ENCODE assay signal across 15 mouse cellular contexts in genomic region chr1:117650236-117650635, GRCm38 (mm10). TPM values are rescaled to one million over a fixed set of nuclear protein-coding genes. Genes with fewer than 3 reads are reported as not detected.
DNase-seq lines count a peak whose midpoint lies in the region.
"Not testable (repeated sequence)": the region's sequence is repeated elsewhere in the genome, so short reads cannot be mapped to it uniquely, and the experiment has no call there.
"Had no signal": no experiment of that assay in that cellular context is flagged by ENCODE, and none has a peak within 500 bp of the region (broad histone marks: within the 10 kb centered on the region; RNA-seq: fewer than 3 reads in every experiment).

No protein-coding gene starts in this region.

- DNase-seq in ES-CJ7 (ENCODE audit: low read depth, low spot score) (peak; percentile 74), ES-E14 (ENCODE audit: low read depth, low spot score) (peak; percentile 22), R1 (ENCODE audit: low read depth, low spot score) (peak; percentile 90), ZHBTc4 (ENCODE audit: low read depth, low spot score) (peak; percentile 71)

- not testable (repeated sequence) for H3K4me3 ChIP-seq in ES-E14 (ENCODE audit: insufficient read depth in 1 of 2, low read depth in 1 of 2, low read length in 2 of 2, poor library complexity in 1 of 2, severe bottlenecking in 1 of 2)

- not testable (repeated sequence) for H3K9ac ChIP-seq in ES-E14 (ENCODE audit: insufficient read depth, low read depth, low read length, poor library complexity, severe bottlenecking)

- H3K36me3 ChIP-seq in ES-E14 (ENCODE audit: control insufficient read depth, insufficient read depth, low read length, poor library complexity, severe bottlenecking): not testable (repeated sequence)

- not testable (repeated sequence) for H3K4me1 ChIP-seq in ES-E14 (ENCODE audit: control insufficient read depth in 2 of 2, insufficient read depth in 2 of 2, low read length in 2 of 2, poor library complexity in 1 of 2)

- H3K27ac ChIP-seq in ES-E14 (ENCODE audit: insufficient read depth, low read depth, low read length, poor library complexity, severe bottlenecking): not testable (repeated sequence)

- in situ Hi-C loops in ES-E14 (cut with MboI; ENCODE audit: low sequenced_read_pairs in 2 of 2, unreplicated experiment in 2 of 2): not testable (repeated sequence)

- not testable (repeated sequence) for H3K9me3 ChIP-seq in ES-E14 (ENCODE audit: control insufficient read depth, insufficient read depth, low read depth, low read length)

RNA-seq across cellular contexts. Expression of gene Gm28363, which starts 46.7 kb away (rescaled TPM):
- not detected in 2 replicates for total RNA-seq in ES-E14 (2012; rRNA removed)
- total RNA-seq: adrenal gland, adult 18-20 months; adrenal gland, adult 2 months; adrenal gland, adult 8-10 months; adrenal gland, postnatal 10 days; adrenal gland, postnatal 14 days; adrenal gland, postnatal 25 days; adrenal gland, postnatal 36 days; adrenal gland, postnatal 4 days; CH12.LX; G1E; MEL had no signal

Comparison
In these comparisons a context has a peak if more than half of its experiments do, and no peak if none do; other contexts are left out.
1. DNase-seq: peak in every context shown above with its lines; median percentile 90 in R1; 74 in ES-CJ7; 71 in ZHBTc4; 22 in ES-E14.